Mouse (Mus musculus) ovary, adult 2 months (tissue): ENCODE data around the gene Gpr1. TPM values are rescaled to one million over a fixed set of nuclear protein-coding genes. Genes with fewer than 3 reads are reported as not detected.

Source experiments
- polyA plus RNA-seq: library from polyadenylated mRNA; depleted of rRNA; stranded (reverse); fragments of >200 nt; gene quantifications from 2 replicates; pipeline ENCODE4 v1.2.3, GENCODE M21; 2012; rRNA removed

The Gpr1 gene
- 1.4 and 1.9 TPM in 2 replicates for polyA plus RNA-seq

GRCm38 (mm10) chr1:63214271-63214558 is at the start of gene Gpr1:
TSS of gene Gpr1 (minus strand) at chr1:63214543.

DNA sequence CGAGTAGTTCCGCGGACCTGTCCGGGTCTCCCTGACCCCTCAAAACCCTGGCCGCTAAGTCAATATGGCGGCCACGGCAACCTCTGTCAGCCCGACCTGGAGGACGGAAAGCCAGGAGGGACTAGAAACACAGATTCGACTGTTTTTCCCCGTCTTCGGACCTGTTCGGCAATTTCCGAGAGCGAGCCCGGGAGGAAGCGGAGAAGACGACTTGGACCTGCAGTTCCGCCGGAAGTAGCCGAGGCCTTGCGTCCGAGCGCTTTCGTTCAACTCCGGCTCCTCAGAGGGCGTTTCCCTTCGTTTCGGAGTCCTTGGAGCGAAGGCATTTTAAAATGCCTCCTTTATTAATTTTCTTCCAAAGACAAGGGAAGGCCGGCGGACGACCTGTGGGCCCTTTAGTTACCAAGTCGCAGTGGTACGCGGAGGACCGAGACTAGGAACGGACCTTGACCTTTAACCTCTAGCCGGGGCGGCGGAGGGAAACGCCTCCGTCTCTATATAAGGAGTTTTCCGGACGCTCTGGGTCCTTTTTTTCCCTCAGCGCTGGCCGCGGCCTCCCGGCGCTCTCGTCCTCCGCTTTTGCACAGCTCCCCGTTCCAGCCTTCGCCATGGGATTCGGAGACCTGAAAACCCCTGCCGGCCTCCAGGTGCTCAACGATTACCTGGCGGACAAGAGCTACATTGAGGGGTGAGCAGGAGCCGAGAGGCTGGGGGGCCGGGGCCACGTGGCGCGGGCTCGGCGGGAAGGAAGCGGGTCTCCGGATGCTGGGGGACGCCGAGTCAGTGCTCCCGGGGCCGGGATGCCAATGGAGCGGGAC is 37.5 kb downstream of the Gpr1 start, which contains the start of the genes Eef1b2 and Ndufs1:
TSS of gene Eef1b2 (plus strand) at position 222 of the 818 bp plus-strand sequence.
TSS of gene Ndufs1 (minus strand) at position 230 of the 818 bp plus-strand sequence.

Other genes with a start within 250 kb of the Gpr1 start
- 14.6 and 22.1 TPM in 2 replicates for gene Ino80d, start 99.9 kb downstream of the Gpr1 start, polyA plus RNA-seq
- 465 and 822 TPM in 2 replicates for gene Eef1b2, start 37.7 kb downstream of the Gpr1 start, polyA plus RNA-seq
- 17.7 and 22.0 TPM in 2 replicates for gene Ndufs1, start 37.7 kb downstream of the Gpr1 start, polyA plus RNA-seq
- gene Zdbf2, start 58.7 kb upstream of the Gpr1 start, polyA plus RNA-seq = 0.44 and 0.91 TPM in 2 replicates
- gene Adam23, start 231.3 kb upstream of the Gpr1 start, polyA plus RNA-seq = 4.8 and 5.4 TPM in 2 replicates